Mouse (Mus musculus) layer of hippocampus, adult 9-11 months (tissue): Measurements from ENCODE around the gene Msi1.
"Not testable (repeated sequence)": the region's sequence is repeated elsewhere in the genome, so short reads cannot be mapped to it uniquely, and the experiment has no call there.

Experiments
- DNase-seq: peaks from one replicate; pipeline ENCODE4 v3.0.0; 2022

Msi1 gene

GRCm38 (mm10) chr5:115491076-115491475 is 61.7 kb downstream of the Msi1 start:
- DNase-seq, result no peak

GRCm38 (mm10) chr5:115491771-115492322 is 62.4 kb downstream of the Msi1 start:
- peak; percentile 47 for DNase-seq

GRCm38 (mm10) chr5:115492711-115493335 is 63.4 kb downstream of the Msi1 start:
- no peak for DNase-seq

GRCm38 (mm10) chr5:115493441-115493840 is 64.0 kb downstream of the Msi1 start:
- no peak for DNase-seq

- not testable (repeated sequence) for DNase-seq
These were observed 66.2 kb downstream of the Msi1 start for GRCm38 (mm10) chr5:115495618-115496017.

- no peak for DNase-seq
These were observed 67.6 kb downstream of the Msi1 start for GRCm38 (mm10) chr5:115497033-115497432.

- no peak for DNase-seq
These were observed 69.2 kb downstream of the Msi1 start for GRCm38 (mm10) chr5:115498307-115499240.

- DNase-seq, result peak; percentile 36
These were observed 71.1 kb downstream of the Msi1 start for GRCm38 (mm10) chr5:115500383-115500935.

GRCm38 (mm10) chr5:115503035-115503434 is 73.6 kb downstream of the Msi1 start:
- no peak for DNase-seq
